Mouse (Mus musculus) lung, embryonic 16.5 days (tissue): Measurements from ENCODE around the gene Rpl7l1. TPM values are rescaled to one million over a fixed set of nuclear protein-coding genes. Genes with fewer than 3 reads are reported as not detected.

Experiments
- ATAC-seq: fragments of 200-750 bp; cut with Nextera tagmentation; 2 replicates; pipeline ENCODE4 v1.8.0; 2017; ENCODE audit warnings: low read depth, mild to moderate bottlenecking, moderate library complexity
- H3K27ac ChIP-seq: fragments of 300-500 bp; sonication (generic); 2 replicates; pipeline ENCODE4 v1.5.1; 2014; ENCODE audit warnings: mild to moderate bottlenecking, control low read depth, low read length
- H3K27me3 ChIP-seq: fragments of 300-500 bp; sonication (generic); 2 replicates; pipeline ENCODE4 v1.6.1; 2014; ENCODE audit warnings: low read depth, low read length, mixed read lengths; ENCODE audit not compliant: control insufficient read depth, insufficient read depth
- H3K36me3 ChIP-seq: fragments of 300-500 bp; sonication (generic); 2 replicates; pipeline ENCODE4 v1.6.1; 2014; ENCODE audit warnings: low read length; ENCODE audit not compliant: control insufficient read depth, insufficient read depth
- H3K4me1 ChIP-seq: fragments of 300-500 bp; sonication (generic); replicated peaks from 2 replicates; pipeline ENCODE4 v1.6.1; 2014; ENCODE audit warnings: low read length, mixed read lengths; ENCODE audit not compliant: control insufficient read depth, insufficient read depth
- H3K4me2 ChIP-seq: fragments of 300-500 bp; sonication (generic); 2 replicates; pipeline ENCODE4 v1.6.1; 2014; ENCODE audit warnings: low read depth, low read length, control low read depth
- H3K4me3 ChIP-seq: fragments of 300-500 bp; sonication (generic); 2 replicates; pipeline ENCODE4 v1.5.1; 2014; ENCODE audit warnings: mild to moderate bottlenecking, low read length, control low read depth
- H3K9ac ChIP-seq: fragments of 300-500 bp; sonication (generic); 2 replicates; pipeline ENCODE4 v1.6.1; 2014; ENCODE audit warnings: low read length, control low read depth
- H3K9me3 ChIP-seq: fragments of 300-500 bp; sonication (generic); 2 replicates; pipeline ENCODE4 v1.6.1; 2016; ENCODE audit warnings: low read length; ENCODE audit not compliant: control insufficient read depth
- WGBS: fragments of 180-500 bp; shearing (Covaris S2); extraction: QIAGEN DNeasy Blood & Tissue Kit; methylation state at CpG from one replicate; pipeline ENCODE4 v1.1.7; 2014; 5-methylcytosine and 5-hydroxymethylcytosine counted together
- polyA plus RNA-seq: library from polyadenylated mRNA; unstranded; fragments of >200 nt; fragmentation: Nextera tagmentation; extraction: Ambion mirVana; gene quantifications from 2 replicates; pipeline ENCODE4 v1.2.1, GENCODE M21; 2015

Rpl7l1 gene
- polyA plus RNA-seq, 1 experiment from 2014 or later = 154 TPM

- H3K4me2 ChIP-seq = no peak overlapping the region
- no peaks in the 10 kb centered on the region for H3K4me1 ChIP-seq
- no peak overlapping the region for H3K27ac ChIP-seq
- no peaks in the 10 kb centered on the region for H3K27me3 ChIP-seq
- no peak for ATAC-seq
- H3K36me3 ChIP-seq = no peaks in the 10 kb centered on the region
- H3K9ac ChIP-seq = no peak overlapping the region
- no peak overlapping the region for H3K4me3 ChIP-seq
- no peaks in the 10 kb centered on the region for H3K9me3 ChIP-seq
- 84% methylated on average over 5 of the region's 5 CpGs for WGBS
Measured at GRCm38 (mm10) chr17:46786952-46787351, 4.5 kb upstream of the Rpl7l1 start.

- peak overlapping the region; percentile 81 for H3K9ac ChIP-seq
- H3K4me2 ChIP-seq = peak overlapping the region; percentile 74
- H3K36me3 ChIP-seq = peaks cover 24% of the 10 kb centered on the region
- no peaks in the 10 kb centered on the region for H3K27me3 ChIP-seq
- H3K4me3 ChIP-seq = peak overlapping the region; percentile 77
- H3K9me3 ChIP-seq = no peaks in the 10 kb centered on the region
- H3K4me1 ChIP-seq = peaks cover 6% of the 10 kb centered on the region
- WGBS = 84% methylated on average over 2 of the region's 2 CpGs
- ATAC-seq = no peak
- H3K27ac ChIP-seq = peak overlapping the region; percentile 89
Measured at GRCm38 (mm10) chr17:46783222-46783565, 722 bp upstream of the Rpl7l1 start.

- peaks cover 37% of the 10 kb centered on the region for H3K36me3 ChIP-seq
- 2% methylated on average over 11 of the region's 11 CpGs for WGBS
Measured at GRCm38 (mm10) chr17:46781876-46782275, 596 bp downstream of the Rpl7l1 start.

GRCm38 (mm10) chr17:46776087-46776486, 6.4 kb downstream of the Rpl7l1 start:
- WGBS = 39% methylated on average over 3 of the region's 3 CpGs
- Histone ChIP-seq H3K4me1 (peaks cover 22% of the 10 kb centered on the region), H3K9me3 (no peaks in the 10 kb centered on the region), H3K36me3 (peaks cover 57% of the 10 kb centered on the region), H3K4me3 (no peak overlapping the region), H3K9ac (no peak overlapping the region), H3K27me3 (no peaks in the 10 kb centered on the region), H3K4me2 (no peak overlapping the region), H3K27ac (peak overlapping the region; percentile 69)
- ATAC-seq = no peak

More at GRCm38 (mm10) chr17:46781876-46782275, 596 bp downstream of the Rpl7l1 start:
- H3K27me3 ChIP-seq = no peaks in the 10 kb centered on the region
- H3K27ac ChIP-seq = peak overlapping the region; percentile 88
- H3K4me1 ChIP-seq = peaks cover 6% of the 10 kb centered on the region
- peak; percentile 4; the same call in 1 of the 2 replicates for ATAC-seq
- H3K9me3 ChIP-seq = no peaks in the 10 kb centered on the region
- H3K4me3 ChIP-seq = peak overlapping the region; percentile 77
- peak overlapping the region; percentile 82 for H3K9ac ChIP-seq
- H3K4me2 ChIP-seq = peak overlapping the region; percentile 74

- Histone ChIP-seq H3K4me3 (no peak overlapping the region), H3K9ac (no peak overlapping the region), H3K27ac (no peak overlapping the region), H3K36me3 (peaks cover 50% of the 10 kb centered on the region), H3K4me1 (peaks cover 21% of the 10 kb centered on the region), H3K9me3 (no peaks in the 10 kb centered on the region), H3K4me2 (no peak overlapping the region), H3K27me3 (no peaks in the 10 kb centered on the region)
- no peak for ATAC-seq
- 85% methylated on average over 9 of the region's 9 CpGs for WGBS
Measured at GRCm38 (mm10) chr17:46775070-46775469, 7.4 kb downstream of the Rpl7l1 start.

- 47% methylated on average over 2 of the region's 2 CpGs for WGBS
- no peak for ATAC-seq
- peaks cover 41% of the 10 kb centered on the region for H3K36me3 ChIP-seq
- 0 out of 2 replicates have a peak overlapping the region, but pooled peaks have one; percentile 6 for H3K4me3 ChIP-seq
- peak overlapping the region; percentile 71 for H3K4me2 ChIP-seq
- H3K9ac ChIP-seq = no peak overlapping the region
- H3K27me3 ChIP-seq = no peaks in the 10 kb centered on the region
- no peak overlapping the region for H3K27ac ChIP-seq
- H3K9me3 ChIP-seq = no peaks in the 10 kb centered on the region
- H3K4me1 ChIP-seq = peaks cover 21% of the 10 kb centered on the region
Measured at GRCm38 (mm10) chr17:46774131-46774472, 8.4 kb downstream of the Rpl7l1 start.

GRCm38 (mm10) chr17:46773278-46774130, 9.0 kb downstream of the Rpl7l1 start:
- Histone ChIP-seq H3K9me3 (no peaks in the 10 kb centered on the region), H3K27ac (peak overlapping the region; percentile 90), H3K36me3 (peaks cover 36% of the 10 kb centered on the region), H3K4me3 (peak overlapping the region; percentile 97), H3K4me1 (peaks cover 21% of the 10 kb centered on the region), H3K27me3 (no peaks in the 10 kb centered on the region), H3K4me2 (peak overlapping the region; percentile 71), H3K9ac (peak overlapping the region; percentile 89)
- 6% methylated on average over 19 of the region's 20 CpGs for WGBS
- ATAC-seq = peak; percentile 2; the same call in 1 of the 2 replicates

GRCm38 (mm10) chr17:46772404-46773277, 9.8 kb downstream of the Rpl7l1 start, which contains the start of gene 2310039H08Rik:
2310039H08Rik (plus strand) TSS chr17:46772635.
- Histone ChIP-seq H3K27ac (peak within 1 kb of the TSS; percentile 90), H3K27me3 (no peaks in the 10 kb centered on the region), H3K36me3 (peaks cover 27% of the 10 kb centered on the region), H3K4me2 (peak within 1 kb of the TSS; percentile 71), H3K9ac (peak within 1 kb of the TSS; percentile 89), H3K4me3 (peak within 1 kb of the TSS; percentile 97), H3K9me3 (no peaks in the 10 kb centered on the region), H3K4me1 (peaks cover 21% of the 10 kb centered on the region)
- WGBS = under 1% methylated on average over 50 of the region's 50 CpGs
- ATAC-seq = peak; percentile 91

- ATAC-seq = peak; percentile 32
- peak overlapping the region; percentile 97 for H3K4me3 ChIP-seq
- peaks cover 21% of the 10 kb centered on the region for H3K4me1 ChIP-seq
- peak overlapping the region; percentile 89 for H3K9ac ChIP-seq
- 2% methylated on average over 5 of the region's 5 CpGs for WGBS
- no peaks in the 10 kb centered on the region for H3K27me3 ChIP-seq
- peak overlapping the region; percentile 71 for H3K4me2 ChIP-seq
- peaks cover 21% of the 10 kb centered on the region for H3K36me3 ChIP-seq
- peak overlapping the region; percentile 90 for H3K27ac ChIP-seq
- no peaks in the 10 kb centered on the region for H3K9me3 ChIP-seq
Measured at GRCm38 (mm10) chr17:46772038-46772403, 10.5 kb downstream of the Rpl7l1 start.
